Mouse (Mus musculus) MEL (cell line): Measurements from ENCODE around the gene Phf1. TPM values are rescaled to one million over a fixed set of nuclear protein-coding genes. Genes with fewer than 3 reads are reported as not detected.
A peak's percentile ranks its signal among the peaks of the same experiment; 100 is the strongest.

Experiments used
- DNase-seq: peaks from one replicate; pipeline ENCODE4 v3.0.0; 2011; ENCODE audit warnings: low read depth, low spot score
- H3K27ac ChIP-seq: 2 replicates; pipeline ENCODE4 v1.5.1; 2012; ENCODE audit warnings: low read depth, mild to moderate bottlenecking, control low read depth, low read length, moderate library complexity; ENCODE audit not compliant: control insufficient read depth
- H3K27me3 ChIP-seq, 2 experiments: fragments of 150-350 bp in 1 of 2; sonication (generic) in 1 of 2; 2 replicates each; pipeline ENCODE4 v1.6.1; 2012; ENCODE audit warnings: low read length in 2 of 2, mild to moderate bottlenecking in 2 of 2, improper control_type of control experiment in 1 of 2, moderate library complexity in 1 of 2; ENCODE audit not compliant: insufficient read depth in 2 of 2, control insufficient read depth in 1 of 2
- H3K36me3 ChIP-seq, 2 experiments: 2 replicates each; pipeline ENCODE4 v1.6.1; 2012 to 2014; ENCODE audit warnings: low read length in 2 of 2, improper control_type of control experiment in 1 of 2, inconsistent platforms in 1 of 2, mild to moderate bottlenecking in 1 of 2; ENCODE audit not compliant: insufficient read depth in 2 of 2, control insufficient read depth in 1 of 2
- H3K4me1 ChIP-seq, 2 experiments: fragments of 150-350 bp in 1 of 2; sonication (generic) in 1 of 2; 2 replicates each; pipeline ENCODE4 v1.6.1; 2012; ENCODE audit warnings: low read length in 2 of 2, improper control_type of control experiment in 1 of 2, mild to moderate bottlenecking in 1 of 2; ENCODE audit not compliant: insufficient read depth in 2 of 2, control insufficient read depth in 1 of 2
- H3K4me3 ChIP-seq, 2 experiments: fragments of 150-350 bp in 1 of 2; sonication (generic) in 1 of 2; 2 replicates each; pipeline ENCODE4 v1.5.1; 2012; ENCODE audit warnings: low read depth in 2 of 2, low read length in 2 of 2, mild to moderate bottlenecking in 2 of 2, moderate library complexity in 2 of 2, control low read depth in 1 of 2, improper control_type of control experiment in 1 of 2; ENCODE audit not compliant: control insufficient read depth in 1 of 2, insufficient read depth in 1 of 2
- H3K79me2 ChIP-seq: 2 replicates; pipeline ENCODE4 v1.6.1; 2012; ENCODE audit warnings: mild to moderate bottlenecking, low read length, moderate library complexity; ENCODE audit not compliant: control insufficient read depth, poor library complexity, insufficient read depth
- H3K9ac ChIP-seq: 2 replicates; pipeline ENCODE4 v1.6.1; 2012; ENCODE audit warnings: low read depth, mild to moderate bottlenecking, control low read depth, low read length, moderate library complexity; ENCODE audit not compliant: control insufficient read depth, poor library complexity, severe bottlenecking
- H3K9me3 ChIP-seq: fragments of 150-350 bp; sonication (generic); replicated peaks from 2 replicates; pipeline ENCODE4 v1.6.1; 2012; ENCODE audit warnings: mild to moderate bottlenecking, low read length, improper control_type of control experiment, moderate library complexity; ENCODE audit not compliant: insufficient read depth
- BHLHE40 ChIP-seq: IDR thresholded peaks from 2 replicates; pipeline ENCODE4 v1.6.1; 2012; ENCODE audit warnings: low read depth, mild to moderate bottlenecking, inconsistent platforms, low read length, improper control_type of control experiment, borderline replicate concordance
- CHD1 ChIP-seq: IDR thresholded peaks from 2 replicates; pipeline ENCODE4 v1.6.1; 2012; ENCODE audit warnings: low read depth, mild to moderate bottlenecking, inconsistent platforms, low read length, improper control_type of control experiment
- ELF1 ChIP-seq: IDR thresholded peaks from 2 replicates; pipeline ENCODE4 v1.6.1; 2014; ENCODE audit warnings: low read depth, mild to moderate bottlenecking, inconsistent platforms, low read length, improper control_type of control experiment, moderate library complexity
- ETS1 ChIP-seq: IDR thresholded peaks from 2 replicates; pipeline ENCODE4 v1.6.1; 2012; ENCODE audit warnings: low read depth, mild to moderate bottlenecking, inconsistent platforms, low read length, improper control_type of control experiment, moderate library complexity
- GABPA ChIP-seq: IDR thresholded peaks from 2 replicates; pipeline ENCODE4 v1.6.1; 2012; ENCODE audit warnings: low read depth, mild to moderate bottlenecking, inconsistent platforms, low read length, improper control_type of control experiment, moderate library complexity
- GATA1 ChIP-seq: IDR thresholded peaks from 2 replicates; pipeline ENCODE4 v1.6.1; 2011; ENCODE audit warnings: low read depth, low read length, improper control_type of control experiment
- HCFC1 ChIP-seq: IDR thresholded peaks from 2 replicates; pipeline ENCODE4 v1.6.1; 2012; ENCODE audit warnings: low read depth, mild to moderate bottlenecking, inconsistent platforms, low read length, improper control_type of control experiment, moderate library complexity
- KAT2A ChIP-seq: conservative IDR thresholded peaks from 2 replicates; pipeline ENCODE4 v1.6.1; 2012; ENCODE audit warnings: low read depth, low read length, improper control_type of control experiment, inconsistent platforms
- MAFK ChIP-seq: IDR thresholded peaks from 2 replicates; pipeline ENCODE4 v1.6.1; 2011; ENCODE audit warnings: low read depth, mild to moderate bottlenecking, low read length, improper control_type of control experiment, borderline replicate concordance
- MAX ChIP-seq: IDR thresholded peaks from 2 replicates; pipeline ENCODE4 v1.6.1; 2011; ENCODE audit warnings: low read length, improper control_type of control experiment
- MAZ ChIP-seq: IDR thresholded peaks from 2 replicates; pipeline ENCODE4 v1.6.1; 2012; ENCODE audit warnings: low read depth, mild to moderate bottlenecking, inconsistent platforms, low read length, improper control_type of control experiment
- MEF2A ChIP-seq: IDR thresholded peaks from 2 replicates; pipeline ENCODE4 v1.6.1; 2014; ENCODE audit warnings: low read depth, mild to moderate bottlenecking, inconsistent platforms, low read length, improper control_type of control experiment; ENCODE audit not compliant: poor library complexity, insufficient replicate concordance, severe bottlenecking; ENCODE audit errors: extremely low read depth
- MXI1 ChIP-seq: IDR thresholded peaks from 2 replicates; pipeline ENCODE4 v1.6.1; 2011; ENCODE audit warnings: mild to moderate bottlenecking, low read depth, low read length, improper control_type of control experiment
- MYB ChIP-seq: IDR thresholded peaks from 2 replicates; pipeline ENCODE4 v1.6.1; 2011; ENCODE audit warnings: mild to moderate bottlenecking, low read depth, low read length, improper control_type of control experiment
- NELFE ChIP-seq: IDR thresholded peaks from 2 replicates; pipeline ENCODE4 v1.6.1; 2011; ENCODE audit warnings: low read depth, low read length, improper control_type of control experiment
- POLR2A ChIP-seq, 2 experiments: IDR thresholded peaks; 2 replicates each; pipeline ENCODE4 v1.6.1; 2011 to 2012; ENCODE audit warnings: low read length in 2 of 2, mild to moderate bottlenecking in 2 of 2, control low read depth in 1 of 2, improper control_type of control experiment in 1 of 2, low read depth in 1 of 2, moderate library complexity in 1 of 2; ENCODE audit not compliant: control insufficient read depth in 1 of 2, insufficient read depth in 1 of 2, poor library complexity in 1 of 2
- POLR2AphosphoS2 ChIP-seq: IDR thresholded peaks from 2 replicates; pipeline ENCODE4 v1.6.1; 2011; ENCODE audit warnings: low read length, improper control_type of control experiment
- RAD21 ChIP-seq: IDR thresholded peaks from 2 replicates; pipeline ENCODE4 v1.6.1; 2011; ENCODE audit warnings: mild to moderate bottlenecking, low read depth, low read length, improper control_type of control experiment
- RCOR1 ChIP-seq: IDR thresholded peaks from 2 replicates; pipeline ENCODE4 v1.6.1; 2012; ENCODE audit warnings: low read depth, mild to moderate bottlenecking, inconsistent platforms, low read length, improper control_type of control experiment
- SIN3A ChIP-seq: IDR thresholded peaks from 2 replicates; pipeline ENCODE4 v1.6.1; 2012; ENCODE audit warnings: low read length, improper control_type of control experiment, inconsistent platforms
- SMC3 ChIP-seq: IDR thresholded peaks from 2 replicates; pipeline ENCODE4 v1.6.1; 2011; ENCODE audit warnings: low read depth, low read length, improper control_type of control experiment
- TAL1 ChIP-seq: IDR thresholded peaks from 2 replicates; pipeline ENCODE4 v1.6.1; 2012; ENCODE audit warnings: mild to moderate bottlenecking, inconsistent platforms, low read length, moderate library complexity, mixed read lengths
- UBTF ChIP-seq: IDR thresholded peaks from 2 replicates; pipeline ENCODE4 v1.6.1; 2012; ENCODE audit warnings: low read depth, mild to moderate bottlenecking, inconsistent platforms, low read length, improper control_type of control experiment, moderate library complexity, borderline replicate concordance; ENCODE audit not compliant: insufficient read depth
- USF1 ChIP-seq: IDR thresholded peaks from 2 replicates; pipeline ENCODE4 v1.6.1; 2014; ENCODE audit warnings: low read depth, mild to moderate bottlenecking, inconsistent platforms, low read length, improper control_type of control experiment, moderate library complexity
- USF2 ChIP-seq, 2 experiments: IDR thresholded peaks; 2 replicates each; pipeline ENCODE4 v1.6.1; 2011 to 2012; ENCODE audit warnings: improper control_type of control experiment in 2 of 2, low read length in 2 of 2, borderline replicate concordance in 1 of 2, inconsistent platforms in 1 of 2, low read depth in 1 of 2, mild to moderate bottlenecking in 1 of 2; ENCODE audit not compliant: insufficient read depth in 1 of 2
- ZC3H11A ChIP-seq: IDR thresholded peaks from 2 replicates; pipeline ENCODE4 v1.6.1; 2012; ENCODE audit warnings: low read depth, mild to moderate bottlenecking, inconsistent platforms, low read length, improper control_type of control experiment
- ZNF384 ChIP-seq: IDR thresholded peaks from 2 replicates; pipeline ENCODE4 v1.6.1; 2012; ENCODE audit warnings: low read depth, mild to moderate bottlenecking, inconsistent platforms, low read length, improper control_type of control experiment
- polyA plus RNA-seq, 2 experiments: library from polyadenylated mRNA; stranded (reverse) in 1 of 2; unstranded in 1 of 2; fragments of >175 nt in 1 of 2; fragments of >200 nt in 1 of 2; gene quantifications; 2 replicates each; pipeline versions ENCODE4 v1.2.1 to v1.2.4; 2012; ENCODE audit warnings: low replicate concordance in 2 of 2, low read depth in 1 of 2; ENCODE audit not compliant: insufficient read length in 2 of 2, insufficient read depth in 1 of 2, missing spikeins in 1 of 2
- total RNA-seq: library from RNA; depleted of rRNA; stranded (reverse); fragments of 300-350 nt; gene quantifications from 2 replicates; pipeline ENCODE4 v1.2.3, GENCODE M21; 2012

Gene Phf1
- total and polyA plus RNA-seq, 3 experiments, result 2.9 to 9.5 TPM; not detected in 1

- TF ChIP-seq KAT2A (no peak), POLR2AphosphoS2 (no peak), MYB (no peak), SMC3 (no peak), TAL1 (no peak), MAFK (no peak), USF2 (IDR thresholded peaks at IDR 0.05; ENCODE audit: borderline replicate concordance in 1 of 2, insufficient read depth in 1 of 2, low read depth in 1 of 2, low read length in 2 of 2) (no peak), POLR2A (IDR thresholded peaks at IDR 0.05; ENCODE audit: control insufficient read depth in 1 of 2, insufficient read depth in 1 of 2, low read depth in 1 of 2, low read length in 2 of 2, poor library complexity in 1 of 2) (no peak), HCFC1 (no peak), GATA1 (no peak), ETS1 (no peak), CHD1 (no peak)
- TF ChIP-seq, all 39 proteins: peak for 0
- H3K27ac ChIP-seq, result no peak overlapping the region
- peaks cover 0 to 16% of the 10 kb centered on the region in 2 experiments; a peak in 2 of 4 replicates for H3K4me1 ChIP-seq
- H3K27me3 ChIP-seq, result no peaks in the 10 kb centered on the region
- no peak overlapping the region for H3K4me3 ChIP-seq
- no peak for DNase-seq
- H3K9me3 ChIP-seq, result no peaks in the 10 kb centered on the region
- no peaks in the 10 kb centered on the region for H3K79me2 ChIP-seq
- H3K36me3 ChIP-seq, result peaks cover 0 to 3% of the 10 kb centered on the region in 2 experiments; a peak in 1 of 4 replicates
- no peak overlapping the region for H3K9ac ChIP-seq
Measured at GRCm38 (mm10) chr17:26947231-26948100, 14.6 kb downstream of the Phf1 start.

GRCm38 (mm10) chr17:26948316-26949050 lies 15.6 kb downstream of the Phf1 start:
- Histone ChIP-seq H3K27me3 (no peaks in the 10 kb centered on the region), H3K9me3 (no peaks in the 10 kb centered on the region), H3K79me2 (no peaks in the 10 kb centered on the region), H3K4me3 (peak overlapping the region; percentile 58 to 75; a peak in 3 of 4 replicates), H3K9ac (peak overlapping the region; percentile 69), H3K4me1 (peaks cover 0 to 15% of the 10 kb centered on the region in 2 experiments; a peak in 2 of 4 replicates), H3K36me3 (peaks cover 0 to 3% of the 10 kb centered on the region in 2 experiments; a peak in 1 of 4 replicates), H3K27ac (no peak overlapping the region)
- DNase-seq, result peak; percentile 24
- TF ChIP-seq USF1 (0 out of 2 replicates have a peak, but pooled peaks have one; percentile 27), GATA1 (no peak), MXI1 (peak; percentile 77), RCOR1 (no peak), MAFK (no peak), ELF1 (no peak), TAL1 (no peak), MAX (no peak), NELFE (no peak), SIN3A (peak; percentile 42), KAT2A (no peak), BHLHE40 (no peak), GABPA (no peak), RAD21 (no peak), ZC3H11A (no peak), ETS1 (no peak), ZNF384 (no peak), MEF2A (no peak), MAZ (no peak), POLR2A (IDR thresholded peaks at IDR 0.05; ENCODE audit: control insufficient read depth in 1 of 2, insufficient read depth in 1 of 2, low read depth in 1 of 2, low read length in 2 of 2, poor library complexity in 1 of 2) (no peak), UBTF (no peak)
